Mouse (Mus musculus) MEL (cell line): ENCODE measurements around the gene Oxct1. TPM values are rescaled to one million over a fixed set of nuclear protein-coding genes. Genes with fewer than 3 reads are reported as not detected.

ENCODE experiments used
- DNase-seq: peaks from one replicate; pipeline ENCODE4 v3.0.0; 2011; ENCODE audit warnings: low read depth, low spot score
- H3K27ac ChIP-seq: 2 replicates; pipeline ENCODE4 v1.5.1; 2012; ENCODE audit warnings: low read depth, mild to moderate bottlenecking, control low read depth, low read length, moderate library complexity; ENCODE audit not compliant: control insufficient read depth
- H3K27me3 ChIP-seq, 2 experiments: fragments of 150-350 bp in 1 of 2; sonication (generic) in 1 of 2; 2 replicates each; pipeline ENCODE4 v1.6.1; 2012; ENCODE audit warnings: low read length in 2 of 2, mild to moderate bottlenecking in 2 of 2, improper control_type of control experiment in 1 of 2, moderate library complexity in 1 of 2; ENCODE audit not compliant: insufficient read depth in 2 of 2, control insufficient read depth in 1 of 2
- H3K36me3 ChIP-seq, 2 experiments: 2 replicates each; pipeline ENCODE4 v1.6.1; 2012 to 2014; ENCODE audit warnings: low read length in 2 of 2, improper control_type of control experiment in 1 of 2, inconsistent platforms in 1 of 2, mild to moderate bottlenecking in 1 of 2; ENCODE audit not compliant: insufficient read depth in 2 of 2, control insufficient read depth in 1 of 2
- H3K4me1 ChIP-seq, 2 experiments: fragments of 150-350 bp in 1 of 2; sonication (generic) in 1 of 2; 2 replicates each; pipeline ENCODE4 v1.6.1; 2012; ENCODE audit warnings: low read length in 2 of 2, improper control_type of control experiment in 1 of 2, mild to moderate bottlenecking in 1 of 2; ENCODE audit not compliant: insufficient read depth in 2 of 2, control insufficient read depth in 1 of 2
- H3K4me3 ChIP-seq, 2 experiments: fragments of 150-350 bp in 1 of 2; sonication (generic) in 1 of 2; 2 replicates each; pipeline ENCODE4 v1.5.1; 2012; ENCODE audit warnings: low read depth in 2 of 2, low read length in 2 of 2, mild to moderate bottlenecking in 2 of 2, moderate library complexity in 2 of 2, control low read depth in 1 of 2, improper control_type of control experiment in 1 of 2; ENCODE audit not compliant: control insufficient read depth in 1 of 2, insufficient read depth in 1 of 2
- H3K79me2 ChIP-seq: 2 replicates; pipeline ENCODE4 v1.6.1; 2012; ENCODE audit warnings: mild to moderate bottlenecking, low read length, moderate library complexity; ENCODE audit not compliant: control insufficient read depth, poor library complexity, insufficient read depth
- H3K9ac ChIP-seq: 2 replicates; pipeline ENCODE4 v1.6.1; 2012; ENCODE audit warnings: low read depth, mild to moderate bottlenecking, control low read depth, low read length, moderate library complexity; ENCODE audit not compliant: control insufficient read depth, poor library complexity, severe bottlenecking
- H3K9me3 ChIP-seq: fragments of 150-350 bp; sonication (generic); replicated peaks from 2 replicates; pipeline ENCODE4 v1.6.1; 2012; ENCODE audit warnings: mild to moderate bottlenecking, low read length, improper control_type of control experiment, moderate library complexity; ENCODE audit not compliant: insufficient read depth
- CTCF ChIP-seq, 3 experiments: IDR thresholded peaks in 2 of 3; conservative IDR thresholded peaks in 1 of 3; 2 replicates each; pipeline ENCODE4 v1.5.1; 2011 to 2012; ENCODE audit warnings: low read length in 3 of 3, low read depth in 2 of 3, mild to moderate bottlenecking in 2 of 3, improper control_type of control experiment in 1 of 3, inconsistent platforms in 1 of 3, mixed read lengths in 1 of 3, moderate library complexity in 1 of 3; ENCODE audit not compliant: control insufficient read depth in 1 of 3, insufficient read depth in 1 of 3, poor library complexity in 1 of 3, severe bottlenecking in 1 of 3
- E2F4 ChIP-seq: IDR thresholded peaks from 2 replicates; pipeline ENCODE4 v1.6.1; 2011; ENCODE audit warnings: low read depth, low read length, improper control_type of control experiment, borderline replicate concordance
- ELF1 ChIP-seq: IDR thresholded peaks from 2 replicates; pipeline ENCODE4 v1.6.1; 2014; ENCODE audit warnings: low read depth, mild to moderate bottlenecking, inconsistent platforms, low read length, improper control_type of control experiment, moderate library complexity
- ETS1 ChIP-seq: IDR thresholded peaks from 2 replicates; pipeline ENCODE4 v1.6.1; 2012; ENCODE audit warnings: low read depth, mild to moderate bottlenecking, inconsistent platforms, low read length, improper control_type of control experiment, moderate library complexity
- GATA1 ChIP-seq: IDR thresholded peaks from 2 replicates; pipeline ENCODE4 v1.6.1; 2011; ENCODE audit warnings: low read depth, low read length, improper control_type of control experiment
- HCFC1 ChIP-seq: IDR thresholded peaks from 2 replicates; pipeline ENCODE4 v1.6.1; 2012; ENCODE audit warnings: low read depth, mild to moderate bottlenecking, inconsistent platforms, low read length, improper control_type of control experiment, moderate library complexity
- KAT2A ChIP-seq: conservative IDR thresholded peaks from 2 replicates; pipeline ENCODE4 v1.6.1; 2012; ENCODE audit warnings: low read depth, low read length, improper control_type of control experiment, inconsistent platforms
- MAFK ChIP-seq: IDR thresholded peaks from 2 replicates; pipeline ENCODE4 v1.6.1; 2011; ENCODE audit warnings: low read depth, mild to moderate bottlenecking, low read length, improper control_type of control experiment, borderline replicate concordance
- MEF2A ChIP-seq: IDR thresholded peaks from 2 replicates; pipeline ENCODE4 v1.6.1; 2014; ENCODE audit warnings: low read depth, mild to moderate bottlenecking, inconsistent platforms, low read length, improper control_type of control experiment; ENCODE audit not compliant: poor library complexity, insufficient replicate concordance, severe bottlenecking; ENCODE audit errors: extremely low read depth
- MXI1 ChIP-seq: IDR thresholded peaks from 2 replicates; pipeline ENCODE4 v1.6.1; 2011; ENCODE audit warnings: mild to moderate bottlenecking, low read depth, low read length, improper control_type of control experiment
- MYB ChIP-seq: IDR thresholded peaks from 2 replicates; pipeline ENCODE4 v1.6.1; 2011; ENCODE audit warnings: mild to moderate bottlenecking, low read depth, low read length, improper control_type of control experiment
- MYC ChIP-seq: IDR thresholded peaks from 2 replicates; pipeline ENCODE4 v1.6.1; 2011; ENCODE audit warnings: low read depth, mild to moderate bottlenecking, low read length, improper control_type of control experiment, moderate library complexity
- NELFE ChIP-seq: IDR thresholded peaks from 2 replicates; pipeline ENCODE4 v1.6.1; 2011; ENCODE audit warnings: low read depth, low read length, improper control_type of control experiment
- NRF1 ChIP-seq: IDR thresholded peaks from 2 replicates; pipeline ENCODE4 v1.6.1; 2014; ENCODE audit warnings: low read depth, mild to moderate bottlenecking, inconsistent platforms, low read length, improper control_type of control experiment, moderate library complexity; ENCODE audit not compliant: poor library complexity, insufficient read depth, severe bottlenecking
- POLR2A ChIP-seq, 2 experiments: IDR thresholded peaks; 2 replicates each; pipeline ENCODE4 v1.6.1; 2011 to 2012; ENCODE audit warnings: low read length in 2 of 2, mild to moderate bottlenecking in 2 of 2, control low read depth in 1 of 2, improper control_type of control experiment in 1 of 2, low read depth in 1 of 2, moderate library complexity in 1 of 2; ENCODE audit not compliant: control insufficient read depth in 1 of 2, insufficient read depth in 1 of 2, poor library complexity in 1 of 2
- POLR2AphosphoS5 ChIP-seq: IDR thresholded peaks from 2 replicates; pipeline ENCODE4 v1.6.1; 2012; ENCODE audit warnings: low read depth, borderline replicate concordance, mild to moderate bottlenecking, inconsistent platforms, low read length, moderate library complexity, mixed read lengths
- SMC3 ChIP-seq: IDR thresholded peaks from 2 replicates; pipeline ENCODE4 v1.6.1; 2011; ENCODE audit warnings: low read depth, low read length, improper control_type of control experiment
- TAL1 ChIP-seq: IDR thresholded peaks from 2 replicates; pipeline ENCODE4 v1.6.1; 2012; ENCODE audit warnings: mild to moderate bottlenecking, inconsistent platforms, low read length, moderate library complexity, mixed read lengths
- USF1 ChIP-seq: IDR thresholded peaks from 2 replicates; pipeline ENCODE4 v1.6.1; 2014; ENCODE audit warnings: low read depth, mild to moderate bottlenecking, inconsistent platforms, low read length, improper control_type of control experiment, moderate library complexity
- USF2 ChIP-seq, 2 experiments: IDR thresholded peaks; 2 replicates each; pipeline ENCODE4 v1.6.1; 2011 to 2012; ENCODE audit warnings: improper control_type of control experiment in 2 of 2, low read length in 2 of 2, borderline replicate concordance in 1 of 2, inconsistent platforms in 1 of 2, low read depth in 1 of 2, mild to moderate bottlenecking in 1 of 2; ENCODE audit not compliant: insufficient read depth in 1 of 2
- ZC3H11A ChIP-seq: IDR thresholded peaks from 2 replicates; pipeline ENCODE4 v1.6.1; 2012; ENCODE audit warnings: low read depth, mild to moderate bottlenecking, inconsistent platforms, low read length, improper control_type of control experiment
- ZKSCAN1 ChIP-seq: IDR thresholded peaks from 2 replicates; pipeline ENCODE4 v1.6.1; 2012; ENCODE audit warnings: low read depth, mild to moderate bottlenecking, inconsistent platforms, low read length, improper control_type of control experiment, moderate library complexity
- ZMIZ1 ChIP-seq: IDR thresholded peaks from 2 replicates; pipeline ENCODE4 v1.6.1; 2012; ENCODE audit warnings: low read depth, mild to moderate bottlenecking, inconsistent platforms, low read length, improper control_type of control experiment, moderate library complexity
- ZNF384 ChIP-seq: IDR thresholded peaks from 2 replicates; pipeline ENCODE4 v1.6.1; 2012; ENCODE audit warnings: low read depth, mild to moderate bottlenecking, inconsistent platforms, low read length, improper control_type of control experiment
- polyA plus RNA-seq, 2 experiments: library from polyadenylated mRNA; stranded (reverse) in 1 of 2; unstranded in 1 of 2; fragments of >175 nt in 1 of 2; fragments of >200 nt in 1 of 2; gene quantifications; 2 replicates each; pipeline versions ENCODE4 v1.2.1 to v1.2.4; 2012; ENCODE audit warnings: low replicate concordance in 2 of 2, low read depth in 1 of 2; ENCODE audit not compliant: insufficient read length in 2 of 2, insufficient read depth in 1 of 2, missing spikeins in 1 of 2
- total RNA-seq: library from RNA; depleted of rRNA; stranded (reverse); fragments of 300-350 nt; gene quantifications from 2 replicates; pipeline ENCODE4 v1.2.3, GENCODE M21; 2012

The Oxct1 gene
- total and polyA plus RNA-seq, 3 experiments: 112 to 168 TPM; not detected in 1

DNA sequence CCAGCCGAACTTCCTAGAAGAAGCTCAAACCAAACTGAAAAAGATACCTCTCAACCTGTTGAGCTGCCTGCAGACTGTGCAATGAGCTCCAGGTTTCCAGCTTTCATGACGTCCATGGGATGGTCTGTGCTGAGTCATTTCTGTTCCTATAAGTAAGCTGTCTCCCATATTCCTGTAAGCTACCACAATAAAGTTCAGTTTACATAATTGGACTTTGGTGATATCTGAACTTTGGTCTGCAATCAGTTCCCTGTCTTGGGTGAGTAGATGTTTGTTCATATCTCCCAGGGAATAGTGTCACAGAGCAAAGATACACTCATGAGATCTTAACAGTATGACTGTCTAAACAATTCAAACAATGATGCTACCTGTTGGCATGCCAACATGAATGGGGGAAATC is 141.8 kb downstream of the Oxct1 start:
- Histone ChIP-seq H3K27me3 (no peaks in the 10 kb centered on the region), H3K4me3 (no peak overlapping the region), H3K4me1 (no peaks in the 10 kb centered on the region), H3K27ac (no peak overlapping the region), H3K36me3 (no peaks in the 10 kb centered on the region), H3K9me3 (no peaks in the 10 kb centered on the region), H3K79me2 (no peaks in the 10 kb centered on the region), H3K9ac (no peak overlapping the region)
- DNase-seq: no peak
- TF ChIP-seq E2F4: no peak
- TF ChIP-seq POLR2A (IDR thresholded peaks at IDR 0.05; ENCODE audit: control insufficient read depth in 1 of 2, insufficient read depth in 1 of 2, low read depth in 1 of 2, low read length in 2 of 2, poor library complexity in 1 of 2): no peak
- TF ChIP-seq MEF2A: no peak
- no peak for TF ChIP-seq MXI1
- TF ChIP-seq NRF1: no peak
- TF ChIP-seq ZC3H11A: no peak
- no peak for TF ChIP-seq ELF1
- no peak for TF ChIP-seq KAT2A

DNA sequence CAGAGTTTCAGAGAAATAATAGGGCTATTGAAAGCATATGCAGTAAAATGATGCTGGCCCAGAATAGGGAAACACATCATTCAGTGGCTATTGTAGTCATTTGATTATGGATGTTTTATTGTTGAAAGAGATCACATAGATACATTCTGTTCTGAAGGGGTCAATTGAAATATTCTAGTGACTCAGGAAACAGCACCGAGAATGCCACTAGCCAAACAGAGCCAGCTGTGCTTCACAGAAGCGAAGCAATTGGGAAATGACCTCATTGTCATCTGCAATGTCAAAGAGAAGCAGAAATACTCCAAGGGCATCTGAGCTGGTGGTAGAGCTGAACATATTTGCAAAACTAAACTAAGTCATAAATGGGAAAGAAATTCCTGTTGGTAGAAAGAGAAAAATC is 145.4 kb downstream of the Oxct1 start:
- no peaks in the 10 kb centered on the region for H3K9me3 ChIP-seq
- no peak for DNase-seq
- TF ChIP-seq ZNF384 (no peak), NELFE (no peak), MYB (no peak), USF1 (no peak), POLR2AphosphoS5 (no peak), MAFK (no peak), TAL1 (no peak)
- no peaks in the 10 kb centered on the region for H3K36me3 ChIP-seq
- H3K4me1 ChIP-seq: no peaks in the 10 kb centered on the region
- H3K27ac ChIP-seq: no peak overlapping the region
- no peaks in the 10 kb centered on the region for H3K79me2 ChIP-seq
- H3K27me3 ChIP-seq: no peaks in the 10 kb centered on the region
- H3K4me3 ChIP-seq: no peak overlapping the region
- no peak overlapping the region for H3K9ac ChIP-seq

DNA sequence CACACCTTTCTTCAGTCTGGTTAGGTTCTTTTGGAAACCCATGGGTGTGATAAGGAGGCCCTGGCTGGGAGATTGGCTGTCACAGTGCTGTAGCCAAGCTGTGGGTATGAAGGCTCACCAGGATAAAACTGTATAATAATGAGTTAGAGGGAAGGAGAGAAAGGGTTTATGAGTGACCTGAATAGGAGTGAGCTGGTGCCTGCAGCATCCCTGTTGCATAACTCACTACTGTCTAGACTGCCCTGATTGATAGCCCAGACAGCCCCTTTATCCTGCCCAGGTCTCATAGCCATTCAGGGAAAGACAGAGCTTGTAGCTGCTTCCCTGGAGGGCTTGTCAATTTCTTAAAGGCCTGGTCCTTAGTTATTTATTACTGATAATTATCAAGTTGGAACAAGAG is 171.7 kb downstream of the Oxct1 start:
- Histone ChIP-seq H3K4me1 (no peaks in the 10 kb centered on the region), H3K79me2 (no peaks in the 10 kb centered on the region), H3K4me3 (no peak overlapping the region), H3K36me3 (no peaks in the 10 kb centered on the region), H3K9me3 (no peaks in the 10 kb centered on the region), H3K27ac (no peak overlapping the region), H3K27me3 (no peaks in the 10 kb centered on the region), H3K9ac (no peak overlapping the region)
- DNase-seq: no peak
- TF ChIP-seq MEF2A: no peak
- TF ChIP-seq ZNF384: no peak
- TF ChIP-seq USF2 (IDR thresholded peaks at IDR 0.05; ENCODE audit: borderline replicate concordance in 1 of 2, insufficient read depth in 1 of 2, low read depth in 1 of 2, low read length in 2 of 2): no peak
- no peak for TF ChIP-seq ZKSCAN1
- TF ChIP-seq SMC3: no peak
- no peak for TF ChIP-seq HCFC1
- no peak for TF ChIP-seq ETS1
- no peak for TF ChIP-seq KAT2A
- no peak for TF ChIP-seq ZC3H11A
- TF ChIP-seq MYC: no peak
- TF ChIP-seq ZMIZ1: no peak
- TF ChIP-seq GATA1: no peak
- TF ChIP-seq POLR2A (IDR thresholded peaks at IDR 0.05; ENCODE audit: control insufficient read depth in 1 of 2, insufficient read depth in 1 of 2, low read depth in 1 of 2, low read length in 2 of 2, poor library complexity in 1 of 2): no peak
- TF ChIP-seq CTCF (IDR thresholded peaks at IDR 0.05 in 2 of 3, conservative IDR thresholded peaks at IDR 0.05 in 1 of 3; ENCODE audit: control insufficient read depth in 1 of 3, insufficient read depth in 1 of 3, low read depth in 2 of 3, low read length in 3 of 3, poor library complexity in 1 of 3, severe bottlenecking in 1 of 3): no peak
- TF ChIP-seq USF1: no peak
